In genomic region chr4:88982457-88982856, GRCm38 (mm10) we compare ENCODE assay signal across 10 mouse cellular contexts.
"Had no signal": no experiment of that assay in that cellular context is flagged by ENCODE, and none has a peak within 500 bp of the region (broad histone marks: within the 10 kb centered on the region; RNA-seq: fewer than 3 reads in every experiment).

No protein-coding gene starts in this region.

- DNase-seq: kidney, adult 2 months; kidney, postnatal 14 days; lung, embryonic 14.5 days; lung, postnatal 10 days; lung, postnatal 4 days; right cerebral cortex, adult 18-20 months; right cerebral cortex, postnatal 4 days; spleen, adult 18-20 months had no signal

- ATAC-seq: liver, embryonic 12.5 days; midbrain, embryonic 16.5 days had no signal
